Mouse (Mus musculus): ENCODE measurements around the gene Cc2d1a.

DNA sequence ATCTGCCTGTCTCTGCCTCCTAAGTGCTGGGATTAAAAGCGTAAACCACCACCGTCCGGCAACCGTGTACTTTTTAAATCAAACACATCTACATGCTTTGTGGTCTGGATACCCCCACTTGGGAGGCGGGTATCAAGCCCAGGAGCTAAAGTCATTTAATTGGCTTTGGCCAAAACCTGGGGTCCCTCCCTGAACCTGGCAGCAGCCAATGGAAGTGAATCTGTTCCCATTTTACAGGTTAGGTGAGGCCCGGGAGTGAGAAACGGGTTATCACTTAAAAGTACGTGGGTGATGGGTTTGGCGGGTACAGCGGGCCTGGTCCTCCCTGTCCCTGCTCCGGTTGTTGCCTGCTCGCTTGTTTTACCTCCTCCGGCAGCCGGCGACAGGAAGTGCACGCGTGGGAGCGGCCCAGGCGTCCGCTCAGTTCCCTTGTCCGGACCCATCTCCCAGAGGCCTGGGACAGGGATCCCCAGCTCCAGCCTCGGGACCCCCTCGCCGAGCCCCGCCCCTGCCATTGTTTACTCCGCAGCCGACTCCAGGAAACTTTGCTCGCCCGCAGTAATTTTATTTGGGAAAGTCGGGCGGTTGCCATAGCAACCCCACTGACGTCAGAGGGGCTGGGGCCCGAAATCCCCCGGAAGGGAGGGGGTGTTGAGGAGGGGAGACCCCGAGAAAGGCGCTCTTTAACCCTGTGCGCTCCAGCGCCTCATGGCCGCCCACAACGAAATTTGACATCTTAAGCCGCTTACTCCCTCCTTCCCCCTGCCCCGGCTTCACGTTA, 49.6 kb upstream of the Cc2d1a start:
- TF ChIP-seq TAL1 (IDR thresholded peaks at IDR 0.05; ENCODE audit: low read length) (no peak), GATA1 (IDR thresholded peaks at IDR 0.05; ENCODE audit: low read length) (no peak)

Measured in erythroblast, embryonic 14.5 days (primary cell).